Mouse (Mus musculus): ENCODE measurements around the gene Atpaf1. TPM values are rescaled to one million over a fixed set of nuclear protein-coding genes. Genes with fewer than 3 reads are reported as not detected.

Atpaf1 gene
- total RNA-seq, 2 experiments from 2014 or later = 13.2 to 16.5 TPM

GRCm38 (mm10) chr4:115790864-115791263 is 6.3 kb downstream of the Atpaf1 start:
- ATAC-seq (replicated peaks; ENCODE audit: low FRiP score, low TSS enrichment, poor library complexity, severe bottlenecking) = no peak

DNA sequence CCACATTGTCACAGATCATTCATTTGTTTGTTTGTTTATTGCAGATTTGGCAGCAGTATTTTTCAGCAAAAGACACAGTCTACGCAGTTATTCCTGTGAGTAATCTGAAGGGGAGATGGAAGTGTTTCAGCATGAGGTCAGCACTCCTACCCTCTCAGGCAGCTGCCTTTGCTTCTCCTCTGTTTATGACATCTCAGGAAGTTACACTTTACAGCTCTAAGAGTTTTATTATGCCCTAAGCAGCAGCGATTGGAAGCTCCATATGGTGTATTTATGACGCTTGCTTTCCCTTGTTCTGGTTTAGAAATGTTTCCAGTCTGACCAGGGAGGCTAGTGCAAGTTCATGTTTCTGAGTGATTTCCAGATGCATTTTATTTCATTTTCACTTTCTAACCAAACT is 10.7 kb downstream of the Atpaf1 start:
- no peak for ATAC-seq (replicated peaks; ENCODE audit: low FRiP score, low TSS enrichment, poor library complexity, severe bottlenecking)

DNA sequence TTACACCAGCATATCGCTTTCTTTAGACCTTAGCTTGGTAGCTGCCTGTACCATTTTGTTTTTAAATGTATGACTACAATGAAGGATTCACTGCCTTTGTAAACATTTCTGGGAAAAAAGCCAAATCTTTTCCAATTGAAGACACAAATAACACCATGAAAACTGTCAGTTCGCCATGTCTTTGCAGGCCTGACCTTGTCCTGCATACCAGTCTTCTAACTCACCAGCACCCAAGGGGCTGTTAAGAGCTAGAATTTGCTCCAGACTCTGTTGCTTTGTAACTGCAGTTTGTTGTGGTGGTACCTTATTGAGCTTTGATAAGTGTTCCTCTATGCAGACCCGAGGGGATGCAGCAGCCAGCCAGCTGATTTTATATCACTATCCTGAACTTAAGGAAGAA is 15.4 kb downstream of the Atpaf1 start:
- ATAC-seq (replicated peaks; ENCODE audit: low FRiP score, low TSS enrichment, poor library complexity, severe bottlenecking) = no peak

GRCm38 (mm10) chr4:115812326-115812725 is 27.7 kb downstream of the Atpaf1 start:
- no peak for ATAC-seq (replicated peaks; ENCODE audit: low FRiP score, low TSS enrichment, poor library complexity, severe bottlenecking)

- no peak for ATAC-seq (replicated peaks; ENCODE audit: low FRiP score, low TSS enrichment, poor library complexity, severe bottlenecking)
These were observed 31.0 kb downstream of the Atpaf1 start for GRCm38 (mm10) chr4:115815606-115816005.

- no peak for ATAC-seq (replicated peaks; ENCODE audit: low FRiP score, low TSS enrichment, poor library complexity, severe bottlenecking)
These were observed 35.6 kb downstream of the Atpaf1 start for GRCm38 (mm10) chr4:115820199-115820598.

- ATAC-seq (replicated peaks; ENCODE audit: low FRiP score, low TSS enrichment, poor library complexity, severe bottlenecking) = no peak
These were observed 36.3 kb downstream of the Atpaf1 start for GRCm38 (mm10) chr4:115820944-115821343.

DNA sequence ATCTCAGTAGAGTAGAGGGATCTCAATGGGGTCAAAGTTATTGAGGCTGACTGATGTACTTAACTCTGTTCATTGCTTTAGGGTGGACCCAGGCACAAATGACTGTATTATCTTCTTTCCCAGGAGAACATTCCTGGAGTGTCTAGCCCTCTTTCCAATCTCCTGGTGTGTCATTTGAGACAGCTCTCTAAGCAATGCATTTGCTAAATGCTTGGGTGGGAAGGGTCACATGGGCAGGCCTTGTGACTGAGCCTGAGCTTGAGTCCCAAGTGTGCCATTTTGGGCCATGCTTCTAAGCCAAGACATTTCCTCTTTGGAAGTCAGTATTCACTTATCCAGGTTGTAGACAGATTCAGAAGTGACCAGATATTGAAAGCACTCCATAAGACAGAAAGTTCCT is 36.8 kb downstream of the Atpaf1 start:
- ATAC-seq (replicated peaks; ENCODE audit: low FRiP score, low TSS enrichment, poor library complexity, severe bottlenecking) = no peak

GRCm38 (mm10) chr4:115821928-115822327 is 37.3 kb downstream of the Atpaf1 start:
- no peak for ATAC-seq (replicated peaks; ENCODE audit: low FRiP score, low TSS enrichment, poor library complexity, severe bottlenecking)

GRCm38 (mm10) chr4:115824178-115824577 is 39.6 kb downstream of the Atpaf1 start:
- ATAC-seq (replicated peaks; ENCODE audit: low FRiP score, low TSS enrichment, poor library complexity, severe bottlenecking) = no peak; the same call in 1 of the 2 replicates

DNA sequence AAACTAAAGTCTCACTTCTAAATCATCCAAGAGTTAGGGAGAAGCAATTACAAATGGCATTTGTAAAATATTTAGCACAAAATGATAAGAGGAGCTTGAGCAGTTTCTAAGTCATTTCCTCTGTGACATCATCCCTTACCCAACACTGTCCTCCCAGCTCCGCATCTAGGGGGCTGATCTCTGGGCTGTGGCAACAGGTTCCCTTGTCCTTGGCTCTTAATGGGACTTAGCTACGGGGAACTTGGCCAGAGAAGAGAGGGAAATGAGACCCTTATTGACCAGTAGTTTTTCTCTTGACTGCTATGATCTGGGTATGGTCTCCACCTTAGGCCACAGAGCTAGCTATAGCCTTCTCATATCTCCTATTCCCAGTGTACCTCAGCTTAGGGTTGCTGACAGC is 40.7 kb downstream of the Atpaf1 start:
- ATAC-seq (replicated peaks; ENCODE audit: low FRiP score, low TSS enrichment, poor library complexity, severe bottlenecking) = no peak

DNA sequence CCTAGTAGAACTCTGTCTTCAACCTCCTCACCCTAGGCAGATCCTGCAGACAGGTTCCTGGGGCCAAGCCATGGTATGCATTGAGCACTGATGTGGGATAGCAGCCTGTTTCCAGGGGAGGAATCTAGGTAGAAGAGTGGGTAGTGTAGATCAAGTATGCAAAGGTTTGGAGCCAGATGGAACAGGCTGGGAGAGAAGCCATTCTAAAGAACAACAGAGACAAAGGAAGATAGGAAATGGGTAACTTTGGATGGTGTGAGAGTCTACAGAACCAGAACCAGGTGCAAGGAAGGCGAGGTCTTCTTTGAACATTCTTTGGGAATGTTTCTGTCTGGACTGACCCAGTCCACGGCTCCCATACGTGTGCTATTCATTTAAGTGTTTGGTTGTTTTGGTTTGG is 42.5 kb downstream of the Atpaf1 start:
- no peak for ATAC-seq (replicated peaks; ENCODE audit: low FRiP score, low TSS enrichment, poor library complexity, severe bottlenecking)

GRCm38 (mm10) chr4:115827535-115827887 is 42.9 kb downstream of the Atpaf1 start:
- ATAC-seq (replicated peaks; ENCODE audit: low FRiP score, low TSS enrichment, poor library complexity, severe bottlenecking) = peak; percentile 25; the same call in 1 of the 2 replicates

DNA sequence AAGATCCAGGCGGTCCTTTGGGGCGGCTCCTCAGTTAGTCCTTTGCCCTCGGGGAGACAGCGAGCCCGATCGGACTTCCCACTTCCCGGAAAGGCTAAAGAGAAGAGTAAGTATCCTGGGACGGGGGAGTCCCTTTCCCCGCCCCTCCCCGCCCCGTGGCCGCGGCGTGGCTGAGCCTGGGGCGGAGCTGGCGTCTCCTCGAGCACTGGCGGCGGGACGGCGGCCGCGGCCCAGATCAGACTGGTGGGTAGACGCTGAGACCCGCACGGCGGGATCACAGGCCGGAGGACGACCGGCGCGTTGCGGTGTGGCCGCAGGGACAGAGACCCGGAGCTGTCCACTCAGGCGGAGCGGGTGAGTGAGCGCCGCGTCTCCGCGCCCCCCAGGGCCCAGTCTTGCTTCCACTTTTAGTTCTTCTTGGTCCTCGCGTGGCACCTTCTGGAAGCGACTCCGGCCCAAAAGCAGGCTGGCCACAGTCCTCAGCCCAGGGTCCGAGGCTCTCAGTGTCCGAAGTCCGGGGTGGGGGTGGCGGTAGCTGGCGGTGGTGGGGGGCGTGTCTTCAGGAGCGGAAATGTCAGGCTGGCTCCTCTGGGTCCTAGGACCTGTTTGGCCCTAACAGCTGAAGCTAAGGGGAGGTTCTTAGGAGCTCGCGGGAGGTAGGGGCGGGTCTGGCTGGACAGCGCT is 43.4 kb downstream of the Atpaf1 start, which contains the start of gene Mob3c:
TSS of gene Mob3c (plus strand) at position 205 of the 684 bp plus-strand sequence.
- peak; percentile 85 for ATAC-seq (replicated peaks; ENCODE audit: low FRiP score, low TSS enrichment, poor library complexity, severe bottlenecking)

- no peak for ATAC-seq (replicated peaks; ENCODE audit: low FRiP score, low TSS enrichment, poor library complexity, severe bottlenecking)
These were observed 43.9 kb downstream of the Atpaf1 start for GRCm38 (mm10) chr4:115828572-115828902.

DNA sequence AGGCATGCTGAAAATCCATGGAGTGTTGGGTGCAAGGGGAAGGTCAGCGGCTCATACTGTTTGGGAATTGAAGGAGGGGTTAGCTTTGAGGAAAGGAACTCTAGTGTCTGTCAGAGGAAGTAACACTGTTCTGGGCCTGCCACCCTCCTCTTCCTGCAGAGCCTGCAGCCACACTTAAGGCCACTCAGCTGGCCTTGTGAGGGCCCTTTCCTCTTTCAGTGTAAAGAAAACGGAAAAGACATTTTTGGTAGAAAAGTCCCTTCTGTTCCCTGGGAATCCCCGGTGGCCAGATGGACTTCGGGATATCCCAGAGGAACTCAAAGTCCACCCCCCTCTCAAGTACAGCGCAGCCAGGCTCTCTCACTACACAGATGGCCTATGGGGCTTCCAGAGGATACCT is 45.9 kb downstream of the Atpaf1 start:
- ATAC-seq (replicated peaks; ENCODE audit: low FRiP score, low TSS enrichment, poor library complexity, severe bottlenecking) = no peak

DNA sequence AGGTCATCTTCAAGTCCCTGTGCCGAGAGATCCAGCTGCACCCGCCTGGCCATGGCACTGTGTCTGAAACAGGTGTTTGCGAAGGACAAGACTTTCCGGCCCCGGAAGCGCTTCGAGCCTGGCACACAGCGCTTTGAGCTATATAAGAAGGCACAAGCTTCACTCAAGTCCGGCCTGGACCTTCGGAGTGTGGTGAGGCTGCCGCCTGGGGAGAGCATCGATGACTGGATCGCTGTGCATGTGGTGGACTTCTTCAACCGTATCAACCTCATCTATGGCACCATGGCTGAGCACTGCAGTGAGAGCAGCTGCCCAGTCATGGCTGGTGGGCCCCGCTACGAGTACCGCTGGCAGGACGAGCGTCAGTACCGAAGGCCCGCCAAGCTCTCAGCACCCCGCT is 46.6 kb downstream of the Atpaf1 start:
- ATAC-seq (replicated peaks; ENCODE audit: low FRiP score, low TSS enrichment, poor library complexity, severe bottlenecking) = no peak

DNA sequence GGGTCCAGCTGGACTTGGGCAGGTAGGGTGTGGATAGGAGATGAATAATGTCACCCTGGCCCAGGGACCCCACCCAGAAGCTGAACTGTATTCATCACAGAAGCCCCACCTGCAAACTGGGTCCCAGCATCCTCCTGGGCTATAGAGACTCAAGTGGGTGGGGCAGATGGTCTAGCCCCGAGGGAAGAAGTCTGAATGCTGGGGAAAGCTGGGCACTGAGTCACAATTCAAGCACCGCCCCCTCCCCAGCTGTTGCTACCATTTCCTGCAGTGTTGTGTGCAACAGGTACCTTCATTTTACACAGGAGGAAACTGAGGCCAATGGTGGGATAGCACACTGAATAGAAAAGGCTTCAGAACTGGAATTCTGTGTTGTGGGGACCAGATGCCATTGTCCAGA is 47.4 kb downstream of the Atpaf1 start:
- ATAC-seq (replicated peaks; ENCODE audit: low FRiP score, low TSS enrichment, poor library complexity, severe bottlenecking) = no peak

- ATAC-seq (replicated peaks; ENCODE audit: low FRiP score, low TSS enrichment, poor library complexity, severe bottlenecking) = no peak
These were observed 51.0 kb downstream of the Atpaf1 start for GRCm38 (mm10) chr4:115835576-115835975.

DNA sequence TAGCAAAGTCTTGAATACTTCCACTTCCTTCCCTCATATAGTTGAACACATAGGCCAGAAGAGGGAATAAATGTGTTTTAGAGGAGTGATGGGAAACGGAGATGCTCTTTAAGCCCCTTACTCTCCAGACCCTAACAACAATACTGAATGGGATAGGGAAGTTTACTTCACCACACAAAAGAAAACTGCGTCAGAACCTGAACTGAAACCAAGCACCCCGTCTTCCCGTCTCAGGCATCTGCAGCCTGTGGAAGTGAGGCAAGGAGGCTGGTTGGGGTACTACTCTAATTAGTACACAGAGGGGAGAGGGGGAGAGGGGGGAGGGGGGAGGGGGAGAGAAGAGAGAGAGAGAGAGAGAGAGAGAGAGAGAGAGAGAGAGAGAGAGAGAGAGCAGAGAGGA is 53.6 kb downstream of the Atpaf1 start:
- ATAC-seq (replicated peaks; ENCODE audit: low FRiP score, low TSS enrichment, poor library complexity, severe bottlenecking) = no peak

DNA sequence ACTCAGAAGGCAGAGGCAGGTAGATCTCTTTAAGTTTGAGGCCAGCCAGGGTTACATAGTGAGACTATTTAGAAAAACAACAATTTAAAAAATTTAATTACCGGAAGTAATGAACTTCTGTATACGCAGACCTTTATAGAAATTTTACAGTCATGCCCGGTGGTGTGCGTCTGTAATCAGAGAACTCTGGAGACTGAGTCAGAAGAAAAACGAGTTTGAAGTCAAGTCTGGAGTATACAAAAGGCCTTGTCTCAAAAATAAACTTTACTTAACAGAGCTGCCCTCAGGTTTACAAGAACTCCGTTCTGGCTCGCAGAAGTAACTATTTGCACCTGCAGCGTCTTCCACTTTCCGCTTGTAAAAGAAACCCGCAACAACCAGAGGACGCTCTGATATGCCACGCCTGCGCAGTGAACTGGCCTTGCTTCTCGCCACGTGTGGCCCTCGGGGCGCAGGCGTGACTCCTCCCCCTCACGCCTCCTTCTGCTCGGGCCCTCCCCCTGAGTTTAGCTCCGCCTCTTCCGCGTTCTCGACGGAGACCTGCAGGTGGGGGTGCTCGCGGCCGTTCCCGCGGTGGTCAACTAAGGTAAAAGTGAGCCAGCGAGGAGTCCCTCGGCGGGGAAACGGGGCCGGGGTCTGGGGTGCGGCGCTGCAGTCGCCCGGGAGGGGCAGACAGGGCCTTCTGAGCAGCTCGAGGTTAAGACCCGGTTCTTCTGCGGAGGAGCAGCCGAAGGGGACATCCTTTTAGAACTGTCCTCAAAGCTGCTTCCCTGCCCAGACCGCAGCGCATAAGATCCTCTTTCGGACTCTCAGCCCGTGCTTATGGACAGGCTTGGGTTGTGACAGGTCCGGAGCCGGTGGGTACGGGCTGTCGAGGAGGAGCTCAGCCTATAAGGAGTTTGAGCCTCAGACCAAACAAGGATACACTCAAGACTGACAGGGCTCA is 54.4 kb downstream of the Atpaf1 start, which contains the start of gene Mknk1:
TSS of gene Mknk1 (plus strand) at position 503 of the 946 bp plus-strand sequence.
- ATAC-seq (replicated peaks; ENCODE audit: low FRiP score, low TSS enrichment, poor library complexity, severe bottlenecking) = peak; percentile 98
